Mouse (Mus musculus) thymus, adult 2 months (tissue): ENCODE data around the gene Casp9.

ENCODE experiments used
- CTCF ChIP-seq: fragments of 200-500 bp; IDR thresholded peaks from 2 replicates; pipeline ENCODE4 v1.5.1; 2012; ENCODE audit warnings: mild to moderate bottlenecking, control low read depth, low read length, moderate library complexity, borderline replicate concordance; ENCODE audit not compliant: control insufficient read depth, poor library complexity, insufficient read depth; ENCODE audit errors: extremely low read depth
- POLR2A ChIP-seq: fragments of 200-500 bp; IDR thresholded peaks from 2 replicates; pipeline ENCODE4 v1.6.1; 2012; ENCODE audit warnings: mild to moderate bottlenecking, low read length, control low read depth, moderate library complexity; ENCODE audit not compliant: control insufficient read depth, poor library complexity, insufficient read depth; ENCODE audit errors: extremely low read depth

DNA sequence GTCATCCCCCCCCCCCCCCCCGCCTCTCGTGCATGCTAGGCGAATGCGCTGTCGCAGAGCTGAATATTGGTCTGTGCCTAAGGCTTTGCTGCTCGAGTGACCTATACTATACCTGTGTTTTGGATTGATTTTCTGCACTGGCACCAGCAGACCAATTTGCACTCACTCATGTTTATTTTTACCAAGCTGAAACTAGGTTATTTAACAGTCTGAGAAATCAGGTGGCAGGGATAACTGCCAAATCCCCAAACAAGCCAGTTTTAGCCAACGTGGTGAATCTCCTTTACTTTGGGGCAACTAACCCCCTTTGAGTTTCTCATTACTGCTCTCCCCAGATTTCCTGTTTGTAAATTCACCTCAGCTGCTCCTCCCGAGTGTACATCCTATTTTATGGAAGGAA lies 1.5 kb upstream of the Casp9 start:
- TF ChIP-seq POLR2A = no peak
- no peak for TF ChIP-seq CTCF
